Mouse (Mus musculus) layer of hippocampus, adult 9-11 months (tissue): Measurements from ENCODE around the gene Hoxd1.

ENCODE experiments used
- DNase-seq: peaks from one replicate; pipeline ENCODE4 v3.0.0; 2022

The Hoxd1 gene

GRCm38 (mm10) chr2:74762522-74763244 lies at the start of gene Hoxd1:
TSS of gene Hoxd1 (plus strand) at chr2:74762980.
- no peak for DNase-seq

GRCm38 (mm10) chr2:74713239-74714150 lies 49.3 kb upstream of the Hoxd1 start:
- DNase-seq = no peak

- DNase-seq = no peak
These were observed 48.5 kb upstream of the Hoxd1 start for GRCm38 (mm10) chr2:74714156-74714789.

GRCm38 (mm10) chr2:74714881-74715280 lies 47.9 kb upstream of the Hoxd1 start:
- DNase-seq = no peak

GRCm38 (mm10) chr2:74715504-74716241 lies 47.1 kb upstream of the Hoxd1 start:
- DNase-seq = peak; percentile 45

- no peak for DNase-seq
These were observed 42.4 kb upstream of the Hoxd1 start for GRCm38 (mm10) chr2:74720384-74720783.

GRCm38 (mm10) chr2:74720955-74721491 lies 41.8 kb upstream of the Hoxd1 start:
- no peak for DNase-seq

GRCm38 (mm10) chr2:74721882-74722281 lies 40.9 kb upstream of the Hoxd1 start:
- DNase-seq = no peak

- DNase-seq = no peak
These were observed 39.8 kb upstream of the Hoxd1 start for GRCm38 (mm10) chr2:74722949-74723348.

- DNase-seq = no peak
These were observed 38.4 kb upstream of the Hoxd1 start for GRCm38 (mm10) chr2:74724244-74725015.

- DNase-seq = no peak
These were observed 37.6 kb upstream of the Hoxd1 start for GRCm38 (mm10) chr2:74725171-74725570.

GRCm38 (mm10) chr2:74726551-74726950 lies 36.2 kb upstream of the Hoxd1 start, which contains the start of gene Gm28230:
TSS of gene Gm28230 (plus strand) at chr2:74726728.
- no peak for DNase-seq

GRCm38 (mm10) chr2:74726973-74727639 lies 35.7 kb upstream of the Hoxd1 start:
- no peak for DNase-seq

- no peak for DNase-seq
These were observed 35.0 kb upstream of the Hoxd1 start for GRCm38 (mm10) chr2:74727640-74728302.

- DNase-seq = no peak
These were observed 34.5 kb upstream of the Hoxd1 start for GRCm38 (mm10) chr2:74728303-74728680.

GRCm38 (mm10) chr2:74730331-74730730 lies 32.4 kb upstream of the Hoxd1 start:
- DNase-seq = no peak

- DNase-seq = no peak
These were observed 31.7 kb upstream of the Hoxd1 start for GRCm38 (mm10) chr2:74731055-74731454.

- DNase-seq = no peak
These were observed 30.8 kb upstream of the Hoxd1 start for GRCm38 (mm10) chr2:74731799-74732512.

- no peak for DNase-seq
These were observed 30.1 kb upstream of the Hoxd1 start for GRCm38 (mm10) chr2:74732513-74733316.
